Mouse (Mus musculus) hematopoietic stem cell, adult 5-6 weeks (primary cell): ENCODE measurements around the gene Cldn7. TPM values are rescaled to one million over a fixed set of nuclear protein-coding genes. Genes with fewer than 3 reads are reported as not detected.

ENCODE experiments used
- ATAC-seq, 2 experiments: fragments of 125-278 bp in 1 of 2; replicated peaks in 1 of 2; 2 replicates each; pipeline ENCODE4 v1.8.0; 2016 to 2017; ENCODE audit warnings: inconsistent platforms in 2 of 2, mild to moderate bottlenecking in 2 of 2, moderate number of reproducible peaks in 2 of 2, low read depth in 1 of 2, moderate TSS enrichment in 1 of 2; ENCODE audit not compliant: low FRiP score in 2 of 2, poor library complexity in 2 of 2, severe bottlenecking in 2 of 2, insufficient read depth in 1 of 2, low TSS enrichment in 1 of 2
- total RNA-seq: library from RNA; stranded (forward); fragments of 172-1452, 232-1000 nt; gene quantifications from 2 replicates; pipeline ENCODE4 v1.2.3, GENCODE M21; 2017

The Cldn7 gene
- total RNA-seq, 1 experiment from 2014 or later: 6.3 TPM

- ATAC-seq: no peak
These were observed 10.3 kb downstream of the Cldn7 start for GRCm38 (mm10) chr11:69974907-69975306.

GRCm38 (mm10) chr11:69976271-69976670, 11.7 kb downstream of the Cldn7 start:
- no peak for ATAC-seq

GRCm38 (mm10) chr11:69979827-69980195, 15.2 kb downstream of the Cldn7 start:
- no peak for ATAC-seq

GRCm38 (mm10) chr11:69980196-69981140, 15.9 kb downstream of the Cldn7 start:
- peak; percentile 91 to 96 for ATAC-seq

- ATAC-seq: no peak
These were observed 16.7 kb downstream of the Cldn7 start, which contains the start of gene Ctdnep1 for GRCm38 (mm10) chr11:69981141-69981762. Gene Ctdnep1, plus strand, starts transcription at chr11:69981156.

GRCm38 (mm10) chr11:69982225-69982624, 17.6 kb downstream of the Cldn7 start, which contains the start of gene Elp5:
Gene Elp5, minus strand, starts transcription at chr11:69982517.
- ATAC-seq: no peak

- ATAC-seq: no peak
These were observed 18.3 kb downstream of the Cldn7 start for GRCm38 (mm10) chr11:69982877-69983276.

- ATAC-seq: no peak
These were observed 18.8 kb downstream of the Cldn7 start for GRCm38 (mm10) chr11:69983377-69983776.

- ATAC-seq: no peak
These were observed 19.9 kb downstream of the Cldn7 start for GRCm38 (mm10) chr11:69984431-69984830.

- ATAC-seq: no peak
These were observed 25.4 kb downstream of the Cldn7 start for GRCm38 (mm10) chr11:69989949-69990348.

- ATAC-seq: peak; percentile 72 to 73
These were observed 26.5 kb downstream of the Cldn7 start, which contains the start of gene Gabarap for GRCm38 (mm10) chr11:69990850-69991691. Gene Gabarap, plus strand, starts transcription at chr11:69991143.

GRCm38 (mm10) chr11:69991711-69992110, 27.1 kb downstream of the Cldn7 start:
- ATAC-seq: no peak

- no peak for ATAC-seq
These were observed 27.8 kb downstream of the Cldn7 start for GRCm38 (mm10) chr11:69992396-69992795.

GRCm38 (mm10) chr11:69992932-69993331, 28.4 kb downstream of the Cldn7 start:
- no peak for ATAC-seq

GRCm38 (mm10) chr11:69994401-69995090, 30.0 kb downstream of the Cldn7 start:
- no peak for ATAC-seq

GRCm38 (mm10) chr11:69995391-69995960, 30.9 kb downstream of the Cldn7 start, which contains the start of gene Phf23:
Gene Phf23, plus strand, starts transcription at chr11:69995777.
- peak; percentile 68 to 74 for ATAC-seq
